Mouse (Mus musculus) kidney, embryonic 14.5 days (tissue): ENCODE measurements around the gene Gon4l. TPM values are rescaled to one million over a fixed set of nuclear protein-coding genes. Genes with fewer than 3 reads are reported as not detected.

Experiments used
- ATAC-seq: fragments of 200-750 bp; cut with Nextera tagmentation; 2 replicates; pipeline ENCODE4 v1.8.0; 2017; ENCODE audit warnings: moderate number of reproducible peaks, mild to moderate bottlenecking, moderate TSS enrichment, moderate library complexity; ENCODE audit not compliant: low FRiP score, low TSS enrichment
- H3K27ac ChIP-seq: fragments of 300-500 bp; sonication (generic); 2 replicates; pipeline ENCODE4 v1.5.1; 2014; ENCODE audit warnings: low read depth, mild to moderate bottlenecking, low read length, moderate library complexity, mixed read lengths
- H3K27me3 ChIP-seq: fragments of 300-500 bp; sonication (generic); 2 replicates; pipeline ENCODE4 v1.6.1; 2014; ENCODE audit warnings: mild to moderate bottlenecking, low read length; ENCODE audit not compliant: control insufficient read depth, insufficient read depth
- H3K36me3 ChIP-seq: fragments of 300-500 bp; sonication (generic); 2 replicates; pipeline ENCODE4 v1.6.1; 2014; ENCODE audit warnings: low read length, mixed read lengths; ENCODE audit not compliant: control insufficient read depth, insufficient read depth
- H3K4me1 ChIP-seq: fragments of 300-500 bp; sonication (generic); 2 replicates; pipeline ENCODE4 v1.6.1; 2014; ENCODE audit warnings: low read length, mixed read lengths; ENCODE audit not compliant: control insufficient read depth, insufficient read depth
- H3K4me2 ChIP-seq: fragments of 300-500 bp; sonication (generic); replicated peaks from 2 replicates; pipeline ENCODE4 v1.6.1; 2014; ENCODE audit warnings: low read depth, mild to moderate bottlenecking, low read length
- H3K4me3 ChIP-seq: fragments of 300-500 bp; sonication (generic); 2 replicates; pipeline ENCODE4 v1.5.1; 2014; ENCODE audit warnings: mild to moderate bottlenecking, low read length
- H3K9ac ChIP-seq: fragments of 300-500 bp; sonication (generic); 2 replicates; pipeline ENCODE4 v1.6.1; 2014; ENCODE audit warnings: low read depth, mild to moderate bottlenecking, low read length, moderate library complexity
- H3K9me3 ChIP-seq: fragments of 300-500 bp; sonication (generic); 2 replicates; pipeline ENCODE4 v1.6.1; 2016; ENCODE audit warnings: low read length; ENCODE audit not compliant: control insufficient read depth
- WGBS: fragments of 180-500 bp; shearing (Covaris S2); extraction: QIAGEN DNeasy Blood & Tissue Kit; methylation state at CpG from one replicate; pipeline ENCODE4 v1.1.7; 2014; 5-methylcytosine and 5-hydroxymethylcytosine counted together
- polyA plus RNA-seq: library from polyadenylated mRNA; unstranded; fragments of >200 nt; fragmentation: Nextera tagmentation; extraction: Ambion mirVana; gene quantifications from 2 replicates; pipeline ENCODE4 v1.2.1, GENCODE M21; 2014

The Gon4l gene
- polyA plus RNA-seq, 1 experiment from 2014 or later = 17.8 TPM

- Histone ChIP-seq H3K4me1 (no peaks in the 10 kb centered on the region), H3K9me3 (no peaks in the 10 kb centered on the region), H3K4me2 (no peak overlapping the region), H3K27me3 (no peaks in the 10 kb centered on the region), H3K27ac (no peak overlapping the region), H3K9ac (no peak overlapping the region), H3K4me3 (no peak overlapping the region), H3K36me3 (peaks cover 87% of the 10 kb centered on the region)
- 90% methylated on average over 6 of the region's 6 CpGs for WGBS
- no peak for ATAC-seq
These were observed 70.2 kb downstream of the Gon4l start for GRCm38 (mm10) chr3:88905209-88905608.

- H3K9me3 ChIP-seq = no peaks in the 10 kb centered on the region
- H3K27ac ChIP-seq = no peak overlapping the region
- H3K4me3 ChIP-seq = no peak overlapping the region
- no peaks in the 10 kb centered on the region for H3K4me1 ChIP-seq
- peaks cover 89% of the 10 kb centered on the region for H3K36me3 ChIP-seq
- ATAC-seq = no peak
- H3K9ac ChIP-seq = no peak overlapping the region
- no peaks in the 10 kb centered on the region for H3K27me3 ChIP-seq
- WGBS = 96% methylated on average over 2 of the region's 2 CpGs
- H3K4me2 ChIP-seq = no peak overlapping the region
These were observed 70.7 kb downstream of the Gon4l start for GRCm38 (mm10) chr3:88905741-88906140.

- H3K27me3 ChIP-seq = no peaks in the 10 kb centered on the region
- no peak for ATAC-seq
- no peak overlapping the region for H3K27ac ChIP-seq
- no peak overlapping the region for H3K4me3 ChIP-seq
- no peaks in the 10 kb centered on the region for H3K9me3 ChIP-seq
- no peaks in the 10 kb centered on the region for H3K4me1 ChIP-seq
- H3K4me2 ChIP-seq = no peak overlapping the region
- no peak overlapping the region for H3K9ac ChIP-seq
- WGBS = 86% methylated on average over 6 of the region's 6 CpGs
- peaks cover 92% of the 10 kb centered on the region for H3K36me3 ChIP-seq
These were observed 71.5 kb downstream of the Gon4l start for GRCm38 (mm10) chr3:88906393-88907159.

GRCm38 (mm10) chr3:88912585-88912984 lies 77.6 kb downstream of the Gon4l start:
- no peak overlapping the region for H3K4me3 ChIP-seq
- no peak overlapping the region for H3K27ac ChIP-seq
- no peaks in the 10 kb centered on the region for H3K27me3 ChIP-seq
- H3K9me3 ChIP-seq = no peaks in the 10 kb centered on the region
- no peak for ATAC-seq
- H3K4me1 ChIP-seq = peaks cover 14% of the 10 kb centered on the region
- peak overlapping the region; percentile 78 for H3K4me2 ChIP-seq
- WGBS = 93% methylated on average over 7 of the region's 7 CpGs
- no peak overlapping the region for H3K9ac ChIP-seq
- H3K36me3 ChIP-seq = peaks cover 48% of the 10 kb centered on the region

- H3K27ac ChIP-seq = peak within 1 kb of the TSS; percentile 89
- H3K27me3 ChIP-seq = no peaks in the 10 kb centered on the region
- no peaks in the 10 kb centered on the region for H3K9me3 ChIP-seq
- under 1% methylated on average over 51 of the region's 62 CpGs for WGBS
- ATAC-seq = peak; percentile 96
- peak within 1 kb of the TSS; percentile 78 for H3K4me2 ChIP-seq
- H3K9ac ChIP-seq = peak within 1 kb of the TSS; percentile 68
- peak within 1 kb of the TSS; percentile 77 for H3K4me3 ChIP-seq
- H3K4me1 ChIP-seq = peaks cover 14% of the 10 kb centered on the region
- H3K36me3 ChIP-seq = peaks cover 37% of the 10 kb centered on the region
These were observed 78.7 kb downstream of the Gon4l start, which contains the start of gene Msto1 for GRCm38 (mm10) chr3:88913511-88914383. TSS of gene Msto1 (minus strand) at chr3:88913999.

GRCm38 (mm10) chr3:88914384-88914810 lies 79.4 kb downstream of the Gon4l start:
- WGBS = 28% methylated on average over 8 of the region's 8 CpGs
- peaks cover 14% of the 10 kb centered on the region for H3K4me1 ChIP-seq
- no peaks in the 10 kb centered on the region for H3K27me3 ChIP-seq
- peak overlapping the region; percentile 77 for H3K4me3 ChIP-seq
- peak overlapping the region; percentile 89 for H3K27ac ChIP-seq
- H3K36me3 ChIP-seq = peaks cover 32% of the 10 kb centered on the region
- H3K4me2 ChIP-seq = peak overlapping the region; percentile 78
- 0 out of 2 replicates have a peak, but pooled peaks have one; percentile 3 for ATAC-seq
- H3K9me3 ChIP-seq = no peaks in the 10 kb centered on the region
- H3K9ac ChIP-seq = peak overlapping the region; percentile 68

GRCm38 (mm10) chr3:88918981-88919380 lies 84.0 kb downstream of the Gon4l start:
- no peak overlapping the region for H3K4me2 ChIP-seq
- H3K36me3 ChIP-seq = peaks cover 31% of the 10 kb centered on the region
- 67% methylated on average over 13 of the region's 13 CpGs for WGBS
- no peaks in the 10 kb centered on the region; the same call in 1 of the 2 replicates for H3K9me3 ChIP-seq
- H3K27me3 ChIP-seq = no peaks in the 10 kb centered on the region
- no peak overlapping the region; the same call in 1 of the 2 replicates for H3K27ac ChIP-seq
- no peak overlapping the region for H3K9ac ChIP-seq
- H3K4me1 ChIP-seq = peaks cover 8% of the 10 kb centered on the region; the same call in 1 of the 2 replicates
- ATAC-seq = no peak
- no peak overlapping the region for H3K4me3 ChIP-seq

GRCm38 (mm10) chr3:88921411-88921810 lies 86.4 kb downstream of the Gon4l start:
- H3K4me2 ChIP-seq = no peak overlapping the region
- H3K36me3 ChIP-seq = peaks cover 55% of the 10 kb centered on the region
- no peak overlapping the region for H3K27ac ChIP-seq
- no peaks in the 10 kb centered on the region for H3K4me1 ChIP-seq
- H3K9me3 ChIP-seq = no peaks in the 10 kb centered on the region; the same call in 1 of the 2 replicates
- H3K9ac ChIP-seq = no peak overlapping the region
- no peaks in the 10 kb centered on the region for H3K27me3 ChIP-seq
- H3K4me3 ChIP-seq = no peak overlapping the region
- WGBS = 98% methylated on average over 9 of the region's 9 CpGs
- no peak for ATAC-seq
